Mouse (Mus musculus) myocyte (in vitro differentiated cells): Measurements from ENCODE around the gene Cgnl1.

Experiments
- CEBPB ChIP-seq: IDR thresholded peaks from 2 replicates; pipeline ENCODE4 v1.6.1; 2011; ENCODE audit warnings: mild to moderate bottlenecking, moderate library complexity; ENCODE audit not compliant: poor library complexity, insufficient read depth, severe bottlenecking
- E2F4 ChIP-seq: IDR thresholded peaks from one replicate; pipeline ENCODE4 v1.6.1; 2011; ENCODE audit warnings: mild to moderate bottlenecking, control low read depth, moderate library complexity; ENCODE audit not compliant: insufficient read depth
- MAX ChIP-seq: IDR thresholded peaks from one replicate; pipeline ENCODE4 v1.6.1; 2011; ENCODE audit warnings: low read depth, mild to moderate bottlenecking, control low read depth
- MYOD1 ChIP-seq, 3 experiments: IDR thresholded peaks; one replicate each; pipeline ENCODE4 v1.6.1; 2011; ENCODE audit warnings: control low read depth in 2 of 3, low read depth in 2 of 3, mild to moderate bottlenecking in 2 of 3, moderate library complexity in 1 of 3; ENCODE audit not compliant: insufficient read length in 2 of 3, control insufficient read depth in 1 of 3
- MYOG ChIP-seq, 3 experiments: IDR thresholded peaks; one replicate each; pipeline ENCODE4 v1.6.1; 2011; ENCODE audit warnings: control low read depth in 2 of 3, low read depth in 2 of 3, mild to moderate bottlenecking in 2 of 3; ENCODE audit not compliant: insufficient read length in 2 of 3, control insufficient read depth in 1 of 3, insufficient read depth in 1 of 3
- POLR2A ChIP-seq: IDR thresholded peaks from one replicate; pipeline ENCODE4 v1.6.1; 2011; ENCODE audit warnings: low read depth, mild to moderate bottlenecking, control low read depth, moderate library complexity; ENCODE audit not compliant: insufficient read length
- POLR2AphosphoS2 ChIP-seq: IDR thresholded peaks from one replicate; pipeline ENCODE4 v1.6.1; 2011; ENCODE audit warnings: low read depth, control low read depth; ENCODE audit not compliant: insufficient read length
- REST ChIP-seq: IDR thresholded peaks from one replicate; pipeline ENCODE4 v1.6.1; 2011; ENCODE audit warnings: mild to moderate bottlenecking, control low read depth, moderate library complexity; ENCODE audit not compliant: insufficient read depth, insufficient read length
- SRF ChIP-seq: IDR thresholded peaks from one replicate; pipeline ENCODE4 v1.6.1; 2011; ENCODE audit warnings: low read depth; ENCODE audit not compliant: control insufficient read depth, insufficient read length
- TCF12 ChIP-seq: IDR thresholded peaks from one replicate; pipeline ENCODE4 v1.6.1; 2011; ENCODE audit warnings: mild to moderate bottlenecking, control low read depth; ENCODE audit not compliant: poor library complexity, insufficient read depth, severe bottlenecking
- TCF3 ChIP-seq: IDR thresholded peaks from one replicate; pipeline ENCODE4 v1.6.1; 2011; ENCODE audit warnings: low read depth, control low read depth; ENCODE audit not compliant: insufficient read length
- USF1 ChIP-seq: IDR thresholded peaks from one replicate; pipeline ENCODE4 v1.6.1; 2011; ENCODE audit warnings: low read depth, mild to moderate bottlenecking, control low read depth, moderate library complexity

- TF ChIP-seq POLR2A (no peak), USF1 (no peak), SRF (no peak), CEBPB (no peak), MAX (no peak), E2F4 (no peak), POLR2AphosphoS2 (no peak), MYOG (IDR thresholded peaks at IDR 0.05; ENCODE audit: control insufficient read depth in 1 of 3, insufficient read depth in 1 of 3, insufficient read length in 2 of 3, low read depth in 2 of 3) (no peak), MYOD1 (IDR thresholded peaks at IDR 0.05; ENCODE audit: control insufficient read depth in 1 of 3, insufficient read length in 2 of 3, low read depth in 2 of 3) (no peak), TCF12 (no peak), REST (no peak), TCF3 (no peak)
Observed at GRCm38 (mm10) chr9:71611876-71612275, 159.5 kb downstream of the Cgnl1 start.
